Mouse (Mus musculus) R1 (cell line): ENCODE data around the gene Eif2a.
"Not testable (repeated sequence)": the region's sequence is repeated elsewhere in the genome, so short reads cannot be mapped to it uniquely, and the experiment has no call there.

Source experiments
- DNase-seq: peaks from one replicate; pipeline ENCODE4 v3.0.0-alpha.2; 2018; ENCODE audit warnings: low read depth, low spot score

Gene Eif2a

GRCm38 (mm10) chr3:58521361-58521760, 4.3 kb upstream of the Eif2a start:
- DNase-seq: no peak

DNA sequence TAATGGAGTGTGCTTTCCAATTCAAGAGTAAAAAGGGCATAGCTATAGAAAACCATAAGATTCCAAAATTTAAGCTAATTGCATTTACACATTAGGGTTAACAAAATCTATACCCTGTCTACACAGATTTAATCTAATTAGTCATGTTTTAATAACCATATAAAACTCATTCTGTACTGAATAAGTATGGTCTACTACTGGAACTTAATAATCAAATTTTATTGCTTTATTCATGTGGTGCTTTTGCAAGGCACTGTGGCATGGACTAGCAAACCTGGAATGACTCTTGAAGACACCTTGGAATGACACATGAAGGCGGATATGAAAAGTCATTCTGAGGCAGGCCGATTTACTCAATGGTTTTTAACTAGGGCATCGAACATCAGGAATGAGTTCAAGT, 2.2 kb upstream of the Eif2a start:
- DNase-seq: no peak

DNA sequence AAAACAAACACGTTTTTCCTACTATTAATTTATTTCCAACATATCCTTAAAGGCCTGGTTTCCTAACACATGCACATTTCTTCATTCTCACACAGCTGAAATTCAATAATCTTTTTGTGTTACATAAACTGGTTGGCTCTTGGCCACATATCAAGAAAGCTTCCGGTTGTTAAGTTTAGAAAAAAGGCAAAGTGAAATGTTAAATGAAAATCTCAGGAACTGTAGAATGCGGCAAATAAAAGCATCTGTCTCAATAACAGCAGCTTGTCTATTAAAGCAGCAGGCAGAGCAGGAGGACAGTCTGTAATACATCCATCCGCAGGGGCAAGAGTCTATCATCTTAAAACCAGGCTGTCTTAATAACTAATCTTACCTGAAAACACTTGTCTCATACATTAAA, 1.4 kb upstream of the Eif2a start:
- DNase-seq: no peak

- peak; percentile 64 for DNase-seq
These were observed 455 bp upstream of the Eif2a start for GRCm38 (mm10) chr3:58525166-58525565.

DNA sequence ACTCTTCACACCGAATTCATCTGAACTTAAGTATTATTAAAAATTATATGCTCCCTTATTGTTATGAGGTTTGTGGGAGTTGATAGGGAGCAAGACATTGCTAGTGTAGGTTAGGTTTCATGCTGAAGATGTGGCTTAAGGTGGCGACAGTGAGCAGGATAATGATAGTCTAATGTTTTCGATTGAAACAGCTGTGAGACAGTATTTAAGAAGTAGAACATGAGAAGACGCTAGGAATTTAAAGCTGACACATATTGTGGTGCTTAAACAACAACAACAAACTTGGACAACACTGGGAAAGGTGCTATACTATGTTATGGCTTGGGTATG, 752 bp downstream of the Eif2a start:
- DNase-seq: no peak

- peak; percentile 64 for DNase-seq
These were observed 11.0 kb downstream of the Eif2a start for GRCm38 (mm10) chr3:58536573-58536972.

- DNase-seq: no peak
These were observed 26.6 kb downstream of the Eif2a start for GRCm38 (mm10) chr3:58552001-58552811.

- DNase-seq: peak; percentile 64
These were observed 31.0 kb downstream of the Eif2a start for GRCm38 (mm10) chr3:58556649-58557048.

GRCm38 (mm10) chr3:58559887-58560286, 34.3 kb downstream of the Eif2a start:
- no peak for DNase-seq

DNA sequence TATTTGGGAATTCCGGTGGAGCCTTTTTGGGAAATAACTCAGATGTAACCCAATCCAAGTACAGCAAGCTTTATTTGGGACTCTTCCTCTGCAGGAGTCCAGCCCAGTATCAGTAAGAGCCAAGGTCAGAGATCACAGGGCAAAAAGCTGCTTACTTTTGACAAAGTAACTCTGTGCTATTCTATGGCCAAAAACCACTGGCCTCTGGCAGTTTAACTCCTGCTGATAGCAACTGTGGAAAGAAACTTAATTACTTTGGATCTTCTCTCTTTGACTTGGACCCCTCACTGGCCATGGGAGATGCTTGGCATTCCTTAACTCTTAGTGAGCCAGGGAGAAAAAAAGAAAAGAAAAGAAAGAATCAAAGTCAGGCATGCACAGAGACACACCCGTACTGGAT, 35.8 kb downstream of the Eif2a start:
- DNase-seq: peak; percentile 96

- DNase-seq: peak; percentile 68
These were observed 45.2 kb downstream of the Eif2a start for GRCm38 (mm10) chr3:58570821-58571220.

- peak; percentile 95 for DNase-seq
These were observed 50.8 kb downstream of the Eif2a start, which contains the start of gene Selenot for GRCm38 (mm10) chr3:58576137-58577066. Gene Selenot, plus strand, starts transcription at chr3:58576636.

DNA sequence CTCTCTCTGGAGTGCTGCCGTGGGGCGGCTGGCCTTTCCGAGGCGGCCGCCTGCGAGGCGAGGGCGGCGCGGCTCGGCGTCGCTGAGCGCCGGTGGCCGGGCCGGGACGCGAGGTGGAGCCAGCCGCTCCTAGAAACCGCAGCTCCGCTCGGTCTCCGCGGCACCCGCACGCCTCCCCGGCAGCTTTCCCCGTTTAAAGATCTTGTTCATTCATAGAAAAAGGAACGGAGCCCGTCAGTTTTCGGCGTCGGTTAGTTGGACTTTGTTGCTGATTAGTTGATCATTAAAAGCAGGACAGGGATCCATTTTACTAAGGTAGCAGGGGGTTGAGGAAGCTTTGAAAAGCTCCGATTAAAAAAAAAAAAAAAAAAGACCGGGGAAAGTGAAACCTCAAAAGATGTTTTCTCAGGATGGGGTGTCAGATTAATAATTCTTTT, 51.5 kb downstream of the Eif2a start:
- peak; percentile 35 for DNase-seq

- DNase-seq: no peak
These were observed 52.0 kb downstream of the Eif2a start for GRCm38 (mm10) chr3:58577506-58578050.

GRCm38 (mm10) chr3:58581530-58581929, 55.9 kb downstream of the Eif2a start:
- no peak for DNase-seq

DNA sequence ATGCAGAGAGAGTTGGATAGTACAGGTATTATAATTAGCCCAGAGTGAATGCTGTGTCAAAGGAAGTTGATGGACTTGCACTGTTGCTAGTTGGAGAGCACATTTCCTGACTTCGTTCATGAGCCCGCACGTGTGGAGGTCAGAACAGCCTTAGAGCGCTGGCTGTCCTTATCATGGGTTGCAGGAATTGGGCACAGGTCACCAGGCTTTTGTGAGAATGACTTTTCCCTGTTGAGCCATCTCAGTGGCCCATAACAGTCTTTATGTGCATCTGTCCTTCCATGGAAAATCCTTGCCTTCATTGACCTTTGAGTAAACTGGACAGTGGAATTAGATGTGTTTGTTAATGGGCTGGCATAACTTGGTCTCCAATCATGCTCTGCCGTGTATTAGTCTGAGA, 56.7 kb downstream of the Eif2a start:
- no peak for DNase-seq

DNA sequence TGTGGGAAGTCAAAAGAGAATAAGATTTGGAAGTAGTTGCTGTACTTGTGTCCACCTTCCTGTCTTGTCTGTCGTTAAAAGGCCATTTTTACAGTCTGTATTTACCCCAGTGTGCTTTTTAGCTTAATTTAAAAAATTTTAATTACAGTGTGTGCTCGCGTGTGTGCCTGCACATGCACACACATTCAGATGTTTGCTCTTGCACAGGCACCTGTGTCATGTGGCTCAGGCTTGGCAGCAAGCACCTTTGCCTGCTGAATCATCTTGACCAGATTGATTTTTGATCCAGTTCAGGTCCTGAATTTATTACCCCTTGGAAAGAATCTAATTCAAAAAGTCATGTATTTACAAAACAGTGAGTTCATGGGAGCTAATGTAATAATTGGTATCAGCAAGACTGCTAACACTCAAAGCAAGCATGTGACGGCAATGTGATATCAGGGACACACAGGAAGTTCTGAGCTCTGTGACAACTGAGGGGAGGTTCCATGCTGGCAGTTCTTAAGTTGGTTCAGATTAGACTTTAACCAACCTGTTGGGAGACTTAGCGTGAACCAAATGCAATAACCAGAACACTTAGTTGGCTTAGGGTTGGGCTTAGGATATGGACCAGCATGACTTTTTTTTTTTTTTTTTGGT, 57.3 kb downstream of the Eif2a start:
- DNase-seq: no peak

- not testable (repeated sequence) for DNase-seq
These were observed 64.9 kb downstream of the Eif2a start for GRCm38 (mm10) chr3:58590544-58590943.

- not testable (repeated sequence) for DNase-seq
These were observed 67.0 kb downstream of the Eif2a start for GRCm38 (mm10) chr3:58592666-58593065.

DNA sequence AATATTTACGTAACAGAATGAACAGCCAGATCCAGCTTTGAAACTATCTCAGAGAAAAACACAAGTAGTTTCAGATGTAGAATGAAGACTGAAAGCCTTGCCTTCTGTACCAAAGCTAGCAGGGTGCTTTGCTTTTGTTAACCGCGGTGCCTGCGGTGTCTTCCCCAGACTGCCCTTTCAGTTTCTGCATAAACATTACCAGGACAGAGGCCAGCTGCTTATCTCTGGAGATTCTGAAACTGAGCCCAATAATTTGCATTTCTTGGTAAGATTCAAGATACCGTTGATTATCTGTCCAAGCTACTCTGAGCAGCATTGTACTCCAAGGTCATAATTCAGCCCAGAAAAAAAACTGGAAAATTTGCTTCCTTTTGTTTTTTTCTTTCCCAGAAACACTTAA, 68.0 kb downstream of the Eif2a start:
- peak; percentile 48 for DNase-seq
